Mouse (Mus musculus) lung, postnatal 0 days (tissue): ENCODE measurements at regions not wholly inside any gene's neighbourhood (a gene's known extent, or its start where the extent isn't known, plus 50 kb on each side); places are given as distances from the start of the nearest gene placed in this dataset.

Experiments
- ATAC-seq: fragments of 200-750 bp; cut with Nextera tagmentation; 2 replicates; pipeline ENCODE4 v1.8.0; 2017; ENCODE audit warnings: moderate library complexity
- DNase-seq: peaks from one replicate; pipeline ENCODE4 v3.0.0-alpha.2; 2016; ENCODE audit warnings: low spot score
- H3K27ac ChIP-seq: fragments of 300-500 bp; sonication (generic); 2 replicates; pipeline ENCODE4 v1.5.1; 2014; ENCODE audit warnings: antibody characterized with exemption, mild to moderate bottlenecking, low read length, mixed read lengths
- H3K27me3 ChIP-seq: fragments of 300-500 bp; sonication (generic); replicated peaks from 2 replicates; pipeline ENCODE4 v1.6.1; 2014; ENCODE audit warnings: low read length, mixed read lengths; ENCODE audit not compliant: insufficient read depth
- H3K36me3 ChIP-seq: fragments of 300-500 bp; sonication (generic); 2 replicates; pipeline ENCODE4 v1.6.1; 2014; ENCODE audit warnings: low read length, mixed read lengths; ENCODE audit not compliant: insufficient read depth
- H3K4me1 ChIP-seq: fragments of 300-500 bp; sonication (generic); 2 replicates; pipeline ENCODE4 v1.6.1; 2014; ENCODE audit warnings: antibody characterized with exemption, low read depth, low read length, mixed read lengths; ENCODE audit not compliant: insufficient read depth
- H3K4me2 ChIP-seq: fragments of 300-500 bp; sonication (generic); replicated peaks from 2 replicates; pipeline ENCODE4 v1.6.1; 2014; ENCODE audit warnings: low read depth, mild to moderate bottlenecking, low read length, moderate library complexity, mixed read lengths
- H3K4me3 ChIP-seq: fragments of 300-500 bp; sonication (generic); 2 replicates; pipeline ENCODE4 v1.5.1; 2014; ENCODE audit warnings: low read depth, low read length
- H3K9ac ChIP-seq: fragments of 300-500 bp; sonication (generic); replicated peaks from 2 replicates; pipeline ENCODE4 v1.6.1; 2014; ENCODE audit warnings: low read depth, mild to moderate bottlenecking
- H3K9me3 ChIP-seq: fragments of 300-500 bp; sonication (generic); 2 replicates; pipeline ENCODE4 v1.6.1; 2016; ENCODE audit warnings: low read length, mixed read lengths
- CTCF ChIP-seq: IDR thresholded peaks from 2 replicates; pipeline ENCODE4 v1.5.1; 2016; ENCODE audit warnings: antibody characterized with exemption, mild to moderate bottlenecking
- EP300 ChIP-seq: IDR thresholded peaks from 2 replicates; pipeline ENCODE4 v1.6.1; 2016; ENCODE audit warnings: antibody characterized with exemption, mild to moderate bottlenecking, control low read depth
- WGBS: fragments of 180-500 bp; shearing (Covaris S2); extraction: QIAGEN DNeasy Blood & Tissue Kit; methylation state at CpG from one replicate; pipeline ENCODE4 v1.1.7; 2014; 5-methylcytosine and 5-hydroxymethylcytosine counted together

- no peak overlapping the region for H3K9ac ChIP-seq
- no peak for DNase-seq
- no peak overlapping the region for H3K27ac ChIP-seq
- no peaks in the 10 kb centered on the region for H3K4me1 ChIP-seq
- H3K27me3 ChIP-seq = no peaks in the 10 kb centered on the region
- no peak overlapping the region for H3K4me3 ChIP-seq
- ATAC-seq = no peak
- TF ChIP-seq EP300 = no peak
- no peak for TF ChIP-seq CTCF
- no peaks in the 10 kb centered on the region for H3K9me3 ChIP-seq
- H3K4me2 ChIP-seq = no peak overlapping the region
- no peaks in the 10 kb centered on the region for H3K36me3 ChIP-seq
These were observed 579.5 kb downstream of the Eepd1 start for GRCm38 (mm10) chr9:26060834-26061233.

DNA sequence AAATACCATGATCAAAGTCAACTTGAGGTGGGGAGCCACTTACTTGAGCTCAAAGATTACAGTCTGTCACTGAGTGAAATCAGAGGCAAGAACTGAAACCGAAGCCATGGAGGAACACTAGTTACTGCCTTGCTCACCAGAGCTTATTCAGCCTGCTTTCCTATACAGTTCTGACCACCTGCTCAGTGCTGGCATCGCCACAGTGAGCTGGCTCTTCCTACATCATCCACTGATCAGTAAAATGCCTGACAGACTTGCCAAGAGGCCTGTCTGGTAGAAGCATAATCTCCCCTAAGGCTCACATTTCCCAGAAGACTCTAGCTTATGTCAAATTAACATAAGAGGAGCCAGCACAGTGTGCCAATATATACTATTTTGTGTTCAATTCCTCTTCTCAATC is 595.7 kb downstream of the Eepd1 start:
- Histone ChIP-seq H3K4me2 (no peak overlapping the region), H3K4me1 (no peaks in the 10 kb centered on the region), H3K27me3 (no peaks in the 10 kb centered on the region), H3K27ac (no peak overlapping the region), H3K36me3 (no peaks in the 10 kb centered on the region), H3K9me3 (no peaks in the 10 kb centered on the region), H3K9ac (no peak overlapping the region), H3K4me3 (no peak overlapping the region)
- DNase-seq (no peak), ATAC-seq (no peak)
- WGBS = 44% methylated on average over 2 of the region's 2 CpGs
- no peak for TF ChIP-seq CTCF
- TF ChIP-seq EP300 = no peak

- TF ChIP-seq EP300 (no peak), CTCF (no peak)
- Histone ChIP-seq H3K9me3 (no peaks in the 10 kb centered on the region), H3K27me3 (no peaks in the 10 kb centered on the region), H3K4me1 (no peaks in the 10 kb centered on the region), H3K36me3 (no peaks in the 10 kb centered on the region), H3K4me2 (no peak overlapping the region), H3K9ac (no peak overlapping the region), H3K4me3 (no peak overlapping the region), H3K27ac (no peak overlapping the region)
- no peak for DNase-seq
- WGBS = 45% methylated on average over 2 of the region's 2 CpGs
- no peak for ATAC-seq
These were observed 605.2 kb downstream of the Eepd1 start for GRCm38 (mm10) chr9:26086524-26086923.

DNA sequence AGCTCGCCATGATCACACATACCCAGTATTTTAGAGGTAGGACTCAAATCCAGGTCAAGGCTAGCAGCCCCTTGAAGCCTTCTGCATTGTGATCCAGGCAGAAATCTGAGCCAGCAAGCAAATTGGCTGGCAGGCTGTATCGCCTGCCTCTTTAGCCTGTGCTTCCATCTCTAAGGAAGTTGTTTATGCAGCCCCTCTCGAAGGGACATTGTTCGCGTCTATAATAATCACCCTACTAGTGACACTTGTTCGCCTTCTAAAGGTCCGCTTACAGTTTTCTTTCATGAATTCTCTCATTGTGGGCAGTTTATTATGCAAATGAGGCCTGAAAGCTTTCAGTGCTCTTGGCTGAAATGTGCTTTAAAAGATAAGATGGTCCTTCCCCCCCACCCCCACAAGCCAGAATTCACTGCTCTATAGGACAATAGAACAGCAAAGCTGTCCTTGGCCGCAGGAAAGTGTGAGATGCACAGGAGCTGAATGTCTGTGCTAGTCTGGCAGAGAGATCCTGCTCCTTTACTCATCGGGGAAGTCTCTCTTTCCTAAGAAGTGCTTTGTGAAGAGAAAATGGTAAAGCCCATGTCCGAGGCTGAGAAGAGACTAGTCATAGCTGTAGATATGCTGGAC is 610.8 kb downstream of the Eepd1 start:
- no peaks in the 10 kb centered on the region for H3K4me1 ChIP-seq
- H3K9me3 ChIP-seq = no peaks in the 10 kb centered on the region
- ATAC-seq (no peak), DNase-seq (no peak)
- H3K36me3 ChIP-seq = no peaks in the 10 kb centered on the region
- TF ChIP-seq EP300 = no peak
- TF ChIP-seq CTCF = no peak
- H3K9ac ChIP-seq = no peak overlapping the region
- H3K27ac ChIP-seq = no peak overlapping the region
- no peaks in the 10 kb centered on the region for H3K27me3 ChIP-seq
- WGBS = 78% methylated on average over 10 of the region's 10 CpGs
- no peak overlapping the region for H3K4me2 ChIP-seq
- H3K4me3 ChIP-seq = no peak overlapping the region

GRCm38 (mm10) chr9:26104136-26104535 is 622.8 kb downstream of the Eepd1 start:
- Histone ChIP-seq H3K4me1 (no peaks in the 10 kb centered on the region), H3K4me3 (no peak overlapping the region), H3K4me2 (no peak overlapping the region), H3K9ac (no peak overlapping the region), H3K27me3 (no peaks in the 10 kb centered on the region), H3K9me3 (no peaks in the 10 kb centered on the region), H3K27ac (no peak overlapping the region), H3K36me3 (no peaks in the 10 kb centered on the region)
- WGBS = 56% methylated on average over 4 of the region's 4 CpGs
- DNase-seq (no peak), ATAC-seq (no peak)
- no peak for TF ChIP-seq CTCF
- no peak for TF ChIP-seq EP300

DNA sequence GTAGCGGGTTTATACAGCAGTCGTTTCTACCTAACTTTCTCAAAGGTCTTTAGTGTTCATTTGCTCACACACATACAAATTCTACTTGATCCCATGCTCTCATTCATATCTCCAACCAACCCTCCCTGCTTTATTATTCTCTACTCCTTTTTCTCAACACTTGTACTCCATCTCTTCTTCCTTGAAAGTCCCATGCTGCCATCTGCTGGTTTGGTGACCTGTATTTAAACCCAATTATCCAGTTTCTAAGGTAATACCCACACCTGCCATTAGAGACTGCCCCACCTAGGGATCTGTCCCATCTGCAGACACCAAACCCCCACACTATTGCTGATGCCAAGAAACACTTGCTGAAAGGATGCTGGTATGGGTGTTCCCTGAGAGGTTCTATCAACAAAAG is 611.5 kb upstream of the B3gat1 start:
- ATAC-seq (no peak), DNase-seq (peak; percentile 52)
- no peaks in the 10 kb centered on the region for H3K4me1 ChIP-seq
- H3K27ac ChIP-seq = no peak overlapping the region
- no peaks in the 10 kb centered on the region for H3K36me3 ChIP-seq
- H3K4me2 ChIP-seq = no peak overlapping the region
- no peak overlapping the region for H3K4me3 ChIP-seq
- TF ChIP-seq CTCF (peak; percentile 59), EP300 (no peak)
- H3K9me3 ChIP-seq = no peaks in the 10 kb centered on the region
- no peak overlapping the region for H3K9ac ChIP-seq
- no peaks in the 10 kb centered on the region for H3K27me3 ChIP-seq
- WGBS = 88% methylated on average over 2 of the region's 2 CpGs

- Histone ChIP-seq H3K4me1 (no peaks in the 10 kb centered on the region), H3K27ac (no peak overlapping the region), H3K9ac (no peak overlapping the region), H3K27me3 (no peaks in the 10 kb centered on the region), H3K4me3 (no peak overlapping the region), H3K36me3 (no peaks in the 10 kb centered on the region), H3K4me2 (no peak overlapping the region), H3K9me3 (no peaks in the 10 kb centered on the region)
- no peak for TF ChIP-seq EP300
- no peak for TF ChIP-seq CTCF
- 66% methylated on average over 2 of the region's 2 CpGs for WGBS
- no peak for ATAC-seq
- no peak for DNase-seq
These were observed 598.9 kb upstream of the B3gat1 start for GRCm38 (mm10) chr9:26134587-26134986.
